Mouse (Mus musculus) kidney, adult 2 months (tissue): Measurements from ENCODE around the gene Myl3. TPM values are rescaled to one million over a fixed set of nuclear protein-coding genes. Genes with fewer than 3 reads are reported as not detected.

Source experiments
- DNase-seq: peaks from one replicate; pipeline ENCODE4 v3.0.0; 2021
- H3K27ac ChIP-seq: fragments of 200-500 bp; 2 replicates; pipeline ENCODE4 v1.5.1; 2012; ENCODE audit warnings: low read depth, low read length, control low read depth, inconsistent platforms; ENCODE audit not compliant: insufficient read depth
- H3K27me3 ChIP-seq: fragments of 200-500 bp; replicated peaks from 2 replicates; pipeline ENCODE4 v1.6.1; 2012; ENCODE audit warnings: mild to moderate bottlenecking, moderate library complexity, low read length, inconsistent platforms; ENCODE audit not compliant: control insufficient read depth, insufficient read depth
- H3K36me3 ChIP-seq: fragments of 200-500 bp; 2 replicates; pipeline ENCODE4 v1.6.1; 2012; ENCODE audit warnings: mild to moderate bottlenecking, moderate library complexity, low read length, inconsistent platforms; ENCODE audit not compliant: control insufficient read depth, insufficient read depth
- H3K4me1 ChIP-seq: fragments of 200-500 bp; 2 replicates; pipeline ENCODE4 v1.6.1; 2011; ENCODE audit warnings: low read length; ENCODE audit not compliant: control insufficient read depth, insufficient read depth
- H3K4me3 ChIP-seq: fragments of 200-500 bp; 2 replicates; pipeline ENCODE4 v1.5.1; 2011; ENCODE audit warnings: mild to moderate bottlenecking, low read depth, low read length, control low read depth; ENCODE audit not compliant: insufficient read depth
- CTCF ChIP-seq: fragments of 200-500 bp; conservative IDR thresholded peaks from 2 replicates; pipeline ENCODE4 v1.5.1; 2011; ENCODE audit warnings: low read depth, mild to moderate bottlenecking, control low read depth, low read length, moderate library complexity, mixed read lengths; ENCODE audit not compliant: insufficient read depth, insufficient read length
- POLR2A ChIP-seq: fragments of 200-500 bp; IDR thresholded peaks from one replicate; pipeline ENCODE4 v1.6.1; 2011; ENCODE audit warnings: low read depth, low read length, control low read depth
- WGBS: fragments of 180-500 bp; shearing (Covaris S2); methylation state at CpG from one replicate; pipeline ENCODE4 v1.1.7; 2018; 5-methylcytosine and 5-hydroxymethylcytosine counted together
- polyA plus RNA-seq: library from polyadenylated mRNA; depleted of rRNA; stranded (reverse); fragments of >200 nt; gene quantifications from 2 replicates; pipeline ENCODE4 v1.2.3, GENCODE M21; 2012

The Myl3 gene
- polyA plus RNA-seq, 1 experiment, result 11.5 TPM

DNA sequence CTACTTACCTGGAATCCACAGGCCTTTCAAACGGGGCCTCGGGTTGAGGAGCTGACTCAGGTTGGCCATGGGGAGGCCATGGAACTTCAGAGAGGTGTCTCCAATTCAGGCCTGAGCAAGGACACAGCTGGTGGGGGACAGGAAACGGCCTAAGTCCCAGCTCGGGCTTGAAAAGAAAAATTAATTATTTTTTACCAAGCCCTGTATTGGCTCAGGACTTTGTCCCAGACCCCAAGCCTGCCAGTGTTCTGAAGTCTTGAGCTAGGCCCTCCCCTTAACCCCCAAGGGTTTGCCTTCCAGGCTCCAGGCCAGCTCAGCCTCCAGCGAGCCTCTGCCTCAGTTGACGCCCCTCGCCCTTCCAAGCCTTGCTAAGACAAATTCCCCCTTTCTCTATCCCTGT lies 5.3 kb downstream of the Myl3 start, which contains the start of gene Pth1r:
TSS of gene Pth1r (minus strand) at position 185 of the 400 bp plus-strand sequence.
- WGBS, result 44% methylated on average over 7 of the region's 7 CpGs
- peak within 1 kb of the TSS; percentile 53 for H3K4me3 ChIP-seq
- no peaks in the 10 kb centered on the region for H3K27me3 ChIP-seq
- peaks cover 26% of the 10 kb centered on the region; the same call in 1 of the 2 replicates for H3K4me1 ChIP-seq
- H3K36me3 ChIP-seq, result no peaks in the 10 kb centered on the region; the same call in 1 of the 2 replicates
- peak within 1 kb of the TSS; percentile 94 for H3K27ac ChIP-seq
- TF ChIP-seq CTCF (no peak), POLR2A (no peak)
- peak; percentile 88 for DNase-seq

DNA sequence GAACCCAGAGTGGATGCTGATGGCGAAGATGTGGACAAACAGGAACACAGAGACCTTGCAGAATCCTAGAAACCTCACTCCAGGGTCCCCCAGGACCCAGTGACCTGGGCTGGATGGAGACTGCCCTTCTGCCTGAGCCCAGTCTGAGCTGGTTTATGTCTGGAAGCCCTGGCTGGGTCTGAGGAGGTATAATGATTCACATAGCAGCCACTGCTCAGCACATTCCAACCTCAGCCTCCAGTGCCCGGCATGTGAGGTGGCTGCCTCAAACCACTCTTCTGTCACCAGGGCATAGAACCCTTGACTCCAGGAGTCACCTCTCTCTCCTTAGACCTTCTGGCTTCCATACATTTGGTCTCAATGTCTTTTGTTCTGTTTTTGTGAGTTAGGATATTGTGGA lies 6.8 kb downstream of the Myl3 start:
- Histone ChIP-seq H3K27me3 (no peaks in the 10 kb centered on the region), H3K36me3 (no peaks in the 10 kb centered on the region), H3K27ac (peak overlapping the region; percentile 93), H3K4me3 (no peak overlapping the region), H3K4me1 (peaks cover 26% of the 10 kb centered on the region; the same call in 1 of the 2 replicates)
- peak; percentile 91 for DNase-seq
- 39% methylated on average over 2 of the region's 2 CpGs for WGBS
- TF ChIP-seq CTCF, result no peak
- TF ChIP-seq POLR2A, result peak; percentile 9

DNA sequence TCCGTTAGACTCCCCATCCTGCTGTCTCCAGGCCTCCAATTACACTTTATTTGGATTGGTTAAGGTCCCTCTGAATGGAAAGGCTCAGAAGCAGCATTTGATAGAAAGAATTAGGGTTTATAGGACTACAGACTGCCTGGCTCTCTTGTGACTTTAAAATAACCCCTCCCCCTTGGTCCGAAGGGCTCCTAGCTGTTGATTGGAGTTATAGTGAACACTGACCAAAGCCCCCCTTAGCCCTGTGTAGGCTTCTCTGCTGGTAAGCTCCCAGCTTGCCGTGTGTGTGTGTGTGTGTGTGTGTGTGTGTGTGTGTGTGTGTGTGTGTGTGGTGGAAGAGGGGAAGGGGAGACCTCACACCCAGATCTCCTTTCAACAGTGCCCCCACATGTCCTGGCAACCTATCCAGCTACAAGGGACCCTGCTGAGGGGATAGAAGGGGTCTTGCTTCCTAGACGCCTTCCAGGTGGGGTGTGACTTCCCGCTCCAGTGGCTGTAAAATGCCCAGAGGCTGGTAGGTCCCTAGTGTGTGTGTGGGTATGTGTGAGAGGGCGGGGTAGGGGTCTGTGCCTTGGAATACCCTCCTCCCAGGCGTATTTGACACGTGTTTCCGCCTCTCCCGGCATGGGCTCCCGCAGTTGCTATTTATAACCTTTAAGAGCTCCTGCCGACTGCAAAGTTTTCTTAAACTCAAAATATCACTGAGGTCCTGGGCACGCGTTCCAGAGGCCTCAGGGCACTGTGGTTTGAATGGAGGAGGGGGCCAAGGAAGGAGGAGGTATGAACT lies 8.9 kb downstream of the Myl3 start:
- no peak for DNase-seq
- peak overlapping the region; percentile 21; the same call in 1 of the 2 replicates for H3K27ac ChIP-seq
- H3K27me3 ChIP-seq, result no peaks in the 10 kb centered on the region
- 41% methylated on average over 14 of the region's 14 CpGs for WGBS
- TF ChIP-seq CTCF (no peak), POLR2A (no peak)
- no peak overlapping the region for H3K4me3 ChIP-seq
- H3K36me3 ChIP-seq, result no peaks in the 10 kb centered on the region
- H3K4me1 ChIP-seq, result peaks cover 26% of the 10 kb centered on the region; the same call in 1 of the 2 replicates

DNA sequence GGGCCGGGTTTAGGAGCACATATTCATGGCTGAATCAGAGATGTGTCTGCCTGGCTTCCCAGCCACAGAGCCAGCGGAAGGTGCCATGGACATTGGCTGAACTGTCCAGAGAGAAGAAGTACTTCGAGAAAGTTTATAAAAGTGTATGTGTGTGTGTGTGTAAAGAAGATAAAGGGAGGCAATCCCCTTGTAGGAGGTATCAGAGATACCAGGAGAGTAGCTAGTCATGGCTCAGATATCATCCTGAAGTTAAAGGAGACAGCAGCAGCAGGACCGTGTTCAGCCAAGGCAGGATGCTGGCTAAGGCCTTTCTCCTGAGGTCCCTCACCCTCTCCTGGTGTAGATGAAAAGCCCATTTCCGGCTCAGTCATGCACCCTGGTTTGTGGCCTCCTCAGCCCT lies 9.8 kb downstream of the Myl3 start:
- Histone ChIP-seq H3K27ac (0 out of 2 replicates have a peak overlapping the region, but pooled peaks have one; percentile 21), H3K4me1 (peaks cover 26% of the 10 kb centered on the region; the same call in 1 of the 2 replicates), H3K36me3 (no peaks in the 10 kb centered on the region), H3K4me3 (no peak overlapping the region), H3K27me3 (no peaks in the 10 kb centered on the region)
- TF ChIP-seq POLR2A (no peak), CTCF (no peak)
- WGBS, result 74% methylated on average over 5 of the region's 5 CpGs
- no peak for DNase-seq

DNA sequence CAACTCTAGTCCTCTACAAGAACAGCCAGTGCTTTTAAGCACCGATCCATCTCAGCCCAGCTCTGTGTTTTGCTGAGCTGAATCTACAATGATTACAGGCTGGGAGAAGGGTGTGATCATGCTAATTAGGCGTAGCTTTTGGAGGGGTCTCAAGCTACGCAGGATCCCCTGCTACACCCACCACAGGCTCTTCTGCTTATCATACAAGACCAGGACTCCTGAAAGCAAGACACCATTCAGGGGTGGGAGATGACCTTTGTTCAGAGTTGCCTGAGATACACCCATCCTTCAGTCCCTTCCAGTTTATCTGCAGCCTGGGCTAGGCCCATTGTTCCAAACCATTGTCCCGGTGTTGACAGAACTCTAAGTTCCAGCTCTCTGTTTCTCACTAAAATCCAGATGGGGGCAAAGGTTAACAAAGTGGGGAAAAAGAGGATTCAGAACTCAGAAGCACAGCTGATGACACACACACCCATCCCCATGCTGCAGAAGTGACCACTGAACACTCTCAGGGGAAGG lies 11.3 kb downstream of the Myl3 start:
- peaks cover 18% of the 10 kb centered on the region; the same call in 1 of the 2 replicates for H3K4me1 ChIP-seq

DNA sequence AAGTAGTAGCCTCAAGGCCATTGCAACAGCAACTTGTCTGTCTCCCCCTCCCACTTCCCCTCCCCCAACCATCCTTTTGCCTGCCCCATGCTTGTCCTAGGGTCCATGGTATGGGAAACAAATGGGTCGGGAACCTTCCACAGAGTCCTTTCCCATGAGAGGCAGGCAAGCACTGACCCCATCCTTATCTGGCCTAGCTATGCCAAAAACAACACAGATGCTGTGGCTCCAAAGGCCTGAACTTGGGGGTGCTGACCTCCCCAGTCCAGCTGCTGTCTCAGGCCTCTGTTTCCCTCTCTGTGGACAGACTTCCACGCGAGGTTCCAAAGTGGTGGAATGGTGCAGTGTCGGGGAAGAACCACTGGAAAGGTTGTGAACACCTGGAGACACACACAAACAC lies 12.1 kb downstream of the Myl3 start:
- TF ChIP-seq POLR2A, result no peak
- no peak for TF ChIP-seq CTCF
- no peaks in the 10 kb centered on the region for H3K27me3 ChIP-seq
- no peak overlapping the region for H3K27ac ChIP-seq
- peaks cover 10% of the 10 kb centered on the region; the same call in 1 of the 2 replicates for H3K4me1 ChIP-seq
- no peak overlapping the region for H3K4me3 ChIP-seq
- no peak for DNase-seq
- 81% methylated on average over 4 of the region's 4 CpGs for whole genome bisulfite sequencing
- no peaks in the 10 kb centered on the region for H3K36me3 ChIP-seq

More for the DNA sequence above, 11.3 kb downstream of the Myl3 start:
- TF ChIP-seq CTCF (no peak), POLR2A (no peak)
- Histone ChIP-seq H3K4me3 (no peak overlapping the region), H3K36me3 (no peaks in the 10 kb centered on the region), H3K27me3 (no peaks in the 10 kb centered on the region), H3K27ac (no peak overlapping the region)
- no peak for DNase-seq
- WGBS, result 89% methylated on average over 4 of the region's 4 CpGs

DNA sequence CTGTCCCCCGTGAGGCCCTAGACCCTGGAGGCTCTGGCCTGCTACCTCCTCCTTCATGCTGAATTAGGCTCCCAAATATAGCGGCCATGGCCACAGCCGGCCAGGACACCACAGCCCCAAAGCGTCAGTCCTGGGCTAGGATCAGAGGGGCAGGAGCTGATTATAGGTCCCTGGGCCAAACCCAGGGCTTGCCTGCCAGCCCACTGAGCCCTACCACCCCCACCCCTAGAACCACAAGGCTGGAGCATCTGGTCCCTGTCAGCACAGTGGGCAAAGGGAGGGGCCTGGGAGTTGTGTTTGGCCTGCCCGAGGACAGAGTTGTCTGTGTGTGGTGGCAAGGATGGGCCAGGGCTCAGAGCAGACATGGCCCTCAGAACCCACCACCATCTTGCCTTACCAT lies 16.2 kb downstream of the Myl3 start:
- Histone ChIP-seq H3K27ac (no peak overlapping the region), H3K36me3 (no peaks in the 10 kb centered on the region), H3K4me1 (no peaks in the 10 kb centered on the region; the same call in 1 of the 2 replicates), H3K4me3 (no peak overlapping the region), H3K27me3 (no peaks in the 10 kb centered on the region)
- no peak for TF ChIP-seq POLR2A
- no peak for TF ChIP-seq CTCF
- WGBS, result 93% methylated on average over 5 of the region's 5 CpGs
- no peak for DNase-seq
